Mouse (Mus musculus) retina, adult 2 months (tissue): ENCODE results near the gene Kctd10.

Experiments used
- DNase-seq: peaks from one replicate; pipeline ENCODE4 v3.0.0-alpha.2; 2012; ENCODE audit warnings: low read depth, low spot score

The Kctd10 gene

GRCm38 (mm10) chr5:114380209-114381012, at the start of gene Kctd10, which contains the start of gene Ube3b:
TSS of gene Kctd10 (minus strand) at chr5:114380508.
TSS of gene Ube3b (plus strand) at chr5:114380607.
- peak; percentile 86 for DNase-seq

- no peak for DNase-seq
Observed at GRCm38 (mm10) chr5:114429781-114430180, 49.5 kb upstream of the Kctd10 start.

GRCm38 (mm10) chr5:114428621-114429020, 48.3 kb upstream of the Kctd10 start:
- no peak for DNase-seq

GRCm38 (mm10) chr5:114426732-114427131, 46.4 kb upstream of the Kctd10 start:
- no peak for DNase-seq

GRCm38 (mm10) chr5:114423961-114424360, 43.7 kb upstream of the Kctd10 start:
- DNase-seq: no peak

GRCm38 (mm10) chr5:114422591-114422990, 42.3 kb upstream of the Kctd10 start:
- DNase-seq: no peak

- DNase-seq: no peak
Observed at GRCm38 (mm10) chr5:114421561-114422298, 41.4 kb upstream of the Kctd10 start.

- no peak for DNase-seq
Observed at GRCm38 (mm10) chr5:114418541-114418940, 38.2 kb upstream of the Kctd10 start.

- DNase-seq: no peak
Observed at GRCm38 (mm10) chr5:114416855-114417254, 36.5 kb upstream of the Kctd10 start.

GRCm38 (mm10) chr5:114415606-114416005, 35.3 kb upstream of the Kctd10 start:
- DNase-seq: no peak

GRCm38 (mm10) chr5:114413067-114413735, 32.9 kb upstream of the Kctd10 start:
- DNase-seq: no peak

GRCm38 (mm10) chr5:114412361-114412998, 32.2 kb upstream of the Kctd10 start:
- no peak for DNase-seq

GRCm38 (mm10) chr5:114410429-114410828, 30.1 kb upstream of the Kctd10 start:
- no peak for DNase-seq

- no peak for DNase-seq
Observed at GRCm38 (mm10) chr5:114408846-114409245, 28.5 kb upstream of the Kctd10 start.

GRCm38 (mm10) chr5:114407810-114408209, 27.5 kb upstream of the Kctd10 start:
- no peak for DNase-seq

- no peak for DNase-seq
Observed at GRCm38 (mm10) chr5:114407269-114407668, 27.0 kb upstream of the Kctd10 start.

GRCm38 (mm10) chr5:114406592-114406991, 26.3 kb upstream of the Kctd10 start:
- no peak for DNase-seq

GRCm38 (mm10) chr5:114393169-114393568, 12.9 kb upstream of the Kctd10 start:
- no peak for DNase-seq

- no peak for DNase-seq
Observed at GRCm38 (mm10) chr5:114384448-114384847, 4.1 kb upstream of the Kctd10 start.

GRCm38 (mm10) chr5:114383184-114383904, 3.0 kb upstream of the Kctd10 start:
- DNase-seq: no peak

GRCm38 (mm10) chr5:114381013-114381351, 674 bp upstream of the Kctd10 start:
- DNase-seq: no peak
